Mouse (Mus musculus): ENCODE measurements around the gene Col4a4. TPM values are rescaled to one million over a fixed set of nuclear protein-coding genes. Genes with fewer than 3 reads are reported as not detected.

The Col4a4 gene
- 10 to 100 TPM in 1 of 2 experiments, 1 to 10 TPM in 1; 9.6 to 10.5 TPM for total RNA-seq (2021)

DNA sequence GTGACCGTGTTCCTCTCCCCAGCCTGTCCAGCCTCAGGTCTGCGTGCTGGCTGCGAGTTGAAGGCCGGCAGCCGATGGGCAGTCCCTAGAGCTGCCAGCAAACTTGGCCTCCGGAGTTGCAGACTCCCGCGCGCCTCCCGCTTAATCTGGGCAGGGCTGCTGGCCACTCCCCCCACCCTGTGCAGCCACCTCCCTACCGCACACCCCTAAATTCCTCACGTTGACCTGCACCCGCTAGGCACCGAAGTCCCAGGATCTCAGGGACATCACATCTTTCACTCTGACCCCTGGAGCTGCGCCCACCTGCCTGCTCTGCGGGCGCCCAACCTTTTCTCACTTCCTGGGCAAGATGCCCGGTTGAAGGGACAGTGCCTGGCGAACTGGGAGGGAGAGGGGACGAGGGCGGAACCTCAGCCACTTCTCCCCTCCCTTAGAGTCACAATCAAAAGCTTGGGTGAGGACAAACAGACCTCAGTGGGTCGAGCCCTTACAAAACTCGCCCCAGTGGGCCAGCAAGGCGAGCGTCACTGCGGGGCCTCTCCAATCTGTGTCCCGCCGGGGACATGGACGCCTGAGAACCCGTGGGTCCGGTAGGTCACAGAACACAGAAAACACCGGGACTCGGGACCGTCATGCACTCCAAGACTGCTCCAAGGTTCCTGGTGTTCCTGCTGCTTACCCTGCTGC is at the start of gene Col4a4, which contains the start of gene Col4a3:
Gene Col4a4, minus strand, starts transcription at position 137 of the 687 bp plus-strand sequence.
Gene Col4a3, plus strand, starts transcription at position 209 of the 687 bp plus-strand sequence.
- peak; percentile 35 for DNase-seq (ENCODE audit: low spot score)
- intact Hi-C loops (cut with DNase I) = no loop called here

DNA sequence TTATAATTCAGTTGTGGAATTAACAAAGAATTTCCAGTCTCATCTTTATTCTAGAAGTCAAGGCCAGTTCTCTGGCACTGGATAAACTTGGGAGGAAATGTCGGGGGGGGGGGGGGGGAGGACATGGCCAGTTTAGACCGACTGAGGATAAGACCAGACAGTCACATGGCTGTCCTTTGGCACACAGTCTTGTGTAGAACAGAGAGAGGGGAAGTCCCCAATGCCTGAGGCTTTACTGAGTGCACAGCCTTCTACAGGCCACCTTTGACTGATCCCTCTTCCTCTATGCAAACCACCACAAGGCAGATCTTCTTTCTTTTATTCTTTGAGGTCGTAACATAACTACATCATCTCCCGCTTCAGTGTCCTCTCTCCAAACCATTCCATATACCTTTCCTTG is 49.7 kb upstream of the Col4a4 start:
- DNase-seq (ENCODE audit: low spot score) = no peak
- intact Hi-C loops (cut with DNase I) = no loop called here

DNA sequence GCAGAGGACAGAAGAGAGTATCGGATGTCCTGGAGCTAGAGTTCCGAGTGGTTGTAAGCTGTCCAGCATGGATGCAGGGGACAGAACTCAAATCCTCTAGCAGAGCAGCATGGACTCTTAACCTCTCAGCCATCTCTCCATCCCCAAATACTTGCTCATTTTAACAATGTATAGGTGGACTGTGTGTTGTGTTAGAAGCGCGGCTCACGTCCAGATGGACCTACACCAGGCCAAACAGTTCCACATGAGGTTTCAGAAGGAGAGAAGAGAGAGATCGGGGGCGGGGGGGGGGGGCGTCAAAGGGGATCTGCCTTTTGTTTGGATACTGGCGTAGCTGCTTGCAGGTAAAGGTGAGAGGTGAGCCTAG is 48.6 kb upstream of the Col4a4 start:
- intact Hi-C loops (cut with DNase I) = no loop called here
- DNase-seq (ENCODE audit: low spot score) = no peak

DNA sequence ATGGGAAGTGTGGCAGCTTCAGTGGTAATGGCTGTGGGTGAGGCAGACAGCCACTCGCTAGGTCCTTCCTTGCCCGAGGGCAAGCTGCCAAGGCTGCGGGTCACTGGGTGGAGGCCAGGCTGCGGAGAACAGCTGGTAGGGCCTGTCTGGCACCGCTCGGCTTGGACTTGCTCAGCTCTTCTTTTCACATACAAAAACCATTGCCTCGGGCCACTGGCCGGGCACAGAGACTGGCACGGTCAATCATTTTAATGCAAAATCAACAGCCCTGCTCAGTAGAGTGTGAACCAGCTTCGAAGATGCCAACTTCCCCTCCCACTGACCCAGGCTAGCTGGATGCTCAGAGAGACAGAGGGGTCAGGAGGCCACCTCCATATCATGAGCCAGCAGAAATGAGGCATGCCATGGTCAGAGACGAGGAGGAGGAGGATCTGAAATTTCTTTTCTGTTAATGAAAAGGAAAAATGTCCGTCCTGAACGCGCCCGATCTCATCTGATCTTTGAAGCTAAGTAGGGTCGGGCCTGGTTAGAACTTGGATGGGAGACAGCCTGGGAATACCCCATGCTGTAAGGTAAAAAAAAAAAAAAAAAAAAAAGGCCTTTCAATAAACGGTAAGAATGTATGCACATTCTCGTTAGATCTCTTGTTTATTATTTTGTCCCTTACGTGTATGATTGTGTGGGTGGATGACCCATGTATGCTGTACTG is 48.0 kb upstream of the Col4a4 start:
- DNase-seq (ENCODE audit: low spot score) = peak; percentile 33
- intact Hi-C loops (cut with DNase I) = no loop called here

DNA sequence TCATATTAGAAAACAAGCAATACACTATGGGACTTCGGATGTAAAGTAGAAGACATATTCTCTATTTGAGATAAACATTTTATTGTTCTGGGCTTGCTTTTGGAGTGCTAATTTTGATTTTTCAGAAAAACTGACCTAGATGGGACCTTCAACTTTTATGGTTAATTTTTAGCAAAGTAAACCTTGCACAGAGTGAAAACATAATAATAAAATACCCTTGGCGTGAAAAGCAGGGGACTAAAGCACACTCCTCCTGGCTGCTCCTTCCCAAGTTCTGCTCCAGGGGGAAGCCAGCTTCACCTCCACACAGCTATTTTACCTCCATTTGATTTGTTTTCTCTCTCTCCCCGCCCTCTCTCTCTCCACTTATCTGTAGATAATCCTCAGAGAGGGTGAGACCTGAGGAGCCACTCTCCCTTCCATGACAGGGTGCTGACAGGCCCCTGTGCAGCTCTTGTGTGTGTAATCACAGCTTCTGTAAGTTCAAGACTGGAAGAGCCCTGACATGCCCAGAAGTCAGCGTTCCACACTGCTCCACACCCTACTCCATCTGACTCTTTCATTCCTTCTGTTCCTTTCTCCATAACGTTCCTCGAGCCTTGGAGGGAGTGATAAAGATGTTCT is 44.6 kb upstream of the Col4a4 start:
- DNase-seq (ENCODE audit: low spot score) = no peak
- intact Hi-C loops (cut with DNase I) = no loop called here

DNA sequence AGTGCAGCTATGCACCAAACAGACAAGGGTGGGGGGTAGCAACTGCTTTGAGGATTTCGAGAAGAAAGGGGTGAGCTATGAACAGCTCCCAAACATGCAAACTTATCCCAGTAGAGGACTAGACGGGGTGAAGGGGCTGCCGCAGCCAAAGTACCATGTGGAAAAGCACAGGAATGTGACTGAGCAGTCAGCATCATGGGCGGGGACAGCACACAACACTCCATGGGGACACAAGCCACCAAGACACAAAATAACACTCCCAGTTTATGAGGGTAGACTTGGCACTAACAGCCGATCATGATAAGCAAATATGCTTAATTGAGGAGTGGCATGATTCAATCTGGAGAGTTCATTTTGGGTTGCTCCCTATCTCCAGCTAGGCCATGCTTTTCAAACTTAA is 42.8 kb upstream of the Col4a4 start:
- DNase-seq (ENCODE audit: low spot score) = no peak
- intact Hi-C loops (cut with DNase I) = no loop called here

DNA sequence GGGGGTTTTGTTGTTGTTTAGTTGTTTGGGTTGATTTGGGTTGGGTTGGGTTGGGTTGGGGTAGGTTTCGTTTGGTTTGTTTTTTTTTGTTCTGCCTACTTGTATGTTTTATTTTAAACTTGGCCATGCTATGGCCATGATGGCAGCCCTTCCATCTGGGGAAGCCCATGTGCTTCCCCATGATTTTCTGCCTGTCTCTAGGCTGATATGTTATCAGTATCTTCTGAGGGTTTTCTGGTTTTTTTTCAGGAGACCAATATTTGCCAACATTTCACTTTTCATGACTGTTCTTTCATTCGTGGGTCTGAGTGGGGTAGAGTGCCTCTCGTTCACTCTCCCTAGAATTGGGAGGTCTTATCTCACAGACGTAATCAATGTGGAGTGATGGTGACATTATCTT is 41.0 kb upstream of the Col4a4 start:
- intact Hi-C loops (cut with DNase I) = no loop called here
- no peak for DNase-seq (ENCODE audit: low spot score)

DNA sequence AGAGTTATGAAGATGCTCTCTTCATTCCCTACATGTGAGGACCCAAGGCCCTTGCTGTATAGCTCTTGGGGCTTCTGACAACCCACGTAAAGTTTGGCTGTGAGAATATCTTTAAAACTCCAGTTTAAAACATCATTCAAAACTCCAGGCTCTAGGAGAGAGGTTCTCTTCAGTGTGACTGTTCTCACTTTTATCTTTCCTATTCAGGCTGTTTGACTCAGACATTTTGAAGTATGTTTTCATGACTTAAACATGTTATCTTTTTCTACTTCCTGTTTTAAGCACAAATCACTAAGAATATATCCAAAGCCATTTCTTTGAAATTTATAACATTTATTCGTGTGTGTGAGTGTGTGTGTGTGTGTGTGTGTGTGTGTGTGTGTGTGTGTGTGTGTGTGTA is 38.8 kb upstream of the Col4a4 start:
- DNase-seq (ENCODE audit: low spot score) = no peak
- intact Hi-C loops (cut with DNase I) = no loop called here

DNA sequence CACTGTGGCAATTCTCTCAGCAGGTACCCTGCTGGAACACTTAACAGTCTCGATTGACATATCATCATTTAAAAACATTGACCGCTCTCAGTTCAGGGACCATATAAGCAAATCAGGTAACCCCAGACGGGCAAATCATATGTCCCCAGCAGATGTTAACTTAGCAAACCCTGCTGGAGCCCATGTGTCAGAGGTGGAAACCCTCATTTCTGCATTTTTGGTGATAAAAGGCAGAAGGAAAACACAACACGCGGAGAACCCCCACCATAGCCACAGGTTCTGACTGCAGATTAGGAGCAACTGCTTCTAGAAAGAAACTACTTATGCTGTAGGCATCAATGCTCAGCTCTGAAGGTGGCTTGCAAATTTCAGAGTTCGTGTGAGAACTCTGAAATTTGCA is 38.3 kb upstream of the Col4a4 start:
- no peak for DNase-seq (ENCODE audit: low spot score)
- intact Hi-C loops (cut with DNase I) = no loop called here

DNA sequence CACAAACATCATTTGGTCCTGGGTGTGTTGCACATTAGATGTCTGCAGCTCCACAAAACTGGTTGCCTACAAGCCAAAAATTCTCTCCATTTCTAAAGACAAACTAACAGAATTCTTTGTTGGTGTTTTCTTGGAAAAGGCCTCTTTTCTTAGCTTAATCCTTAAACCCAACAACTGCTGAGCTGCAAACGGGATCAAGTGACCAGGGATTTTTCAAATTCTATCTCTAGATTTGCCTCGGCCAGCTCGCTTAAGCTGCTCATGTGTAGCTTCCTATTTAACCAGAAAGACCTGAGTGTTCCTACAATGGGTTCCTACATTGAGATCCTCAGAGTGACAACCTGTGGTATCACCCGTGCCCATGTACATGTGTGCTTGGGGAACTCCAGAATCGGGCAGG is 33.3 kb upstream of the Col4a4 start:
- DNase-seq (ENCODE audit: low spot score) = no peak
- intact Hi-C loops (cut with DNase I) = no loop called here

DNA sequence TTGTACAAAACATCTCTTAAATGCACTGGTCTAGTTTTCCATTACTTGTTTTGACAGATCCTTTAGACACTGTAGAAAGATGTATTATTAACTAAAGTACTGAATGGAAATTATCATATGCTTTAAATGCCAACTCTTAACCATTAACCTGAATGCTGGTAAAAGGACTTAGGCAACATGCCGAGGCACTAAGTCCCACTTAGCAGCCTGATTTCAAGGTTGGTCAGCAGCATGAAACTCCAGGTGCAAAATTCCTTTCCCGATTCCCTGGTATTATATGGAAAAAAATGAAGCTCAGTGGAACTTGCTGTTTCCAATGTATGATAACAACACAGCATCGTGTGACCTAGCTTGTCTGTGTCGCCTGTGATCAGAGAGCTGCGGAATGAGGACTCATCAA is 31.9 kb upstream of the Col4a4 start:
- DNase-seq (ENCODE audit: low spot score) = no peak
- intact Hi-C loops (cut with DNase I) = no loop called here

DNA sequence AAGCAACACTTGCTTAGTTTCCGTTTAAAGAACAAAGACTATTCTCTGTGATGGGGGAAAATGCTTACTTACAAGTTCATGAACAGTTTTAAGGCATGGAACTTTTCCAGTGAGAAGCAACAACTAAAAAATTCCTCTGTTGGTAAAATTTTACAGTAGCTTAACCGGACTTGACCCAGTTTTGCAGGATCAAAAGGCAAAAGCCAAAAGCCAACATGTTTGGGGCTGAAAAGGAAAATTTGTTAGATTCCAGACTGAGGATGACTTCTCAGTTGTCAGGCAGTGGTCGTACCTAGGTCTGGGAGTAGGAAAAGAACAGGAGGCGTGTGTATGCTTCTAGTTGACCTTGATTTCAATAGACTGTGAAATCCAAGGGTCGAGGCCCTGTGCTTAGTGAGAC is 31.4 kb upstream of the Col4a4 start:
- intact Hi-C loops (cut with DNase I) = no loop called here
- no peak for DNase-seq (ENCODE audit: low spot score)

DNA sequence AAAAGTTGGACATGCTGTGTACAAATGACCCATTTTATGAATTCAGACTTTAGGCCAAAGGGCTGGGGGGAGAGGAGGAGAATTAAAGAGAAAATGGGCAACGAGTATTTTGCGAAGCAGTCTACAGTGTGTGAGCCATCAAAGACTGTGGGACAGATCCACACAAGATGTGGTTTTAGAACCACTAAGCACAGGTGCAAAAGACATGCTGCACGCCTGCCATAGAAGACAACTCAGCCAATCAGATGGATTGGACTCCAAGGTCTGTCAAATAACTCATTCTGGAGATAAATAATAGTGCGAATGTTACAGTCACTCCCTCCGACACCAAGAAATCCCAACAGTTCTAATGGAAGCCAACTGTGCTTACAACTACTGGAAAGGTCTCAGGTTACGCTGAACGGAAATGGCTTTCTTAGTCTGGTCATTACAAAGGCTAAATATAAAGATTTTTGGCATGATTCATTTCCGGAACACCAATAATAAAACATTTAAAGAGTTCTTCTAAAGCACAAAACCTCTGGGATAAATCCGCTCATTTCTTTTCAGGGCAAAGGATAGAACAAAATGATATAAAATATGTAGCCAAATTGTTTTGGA is 25.5 kb upstream of the Col4a4 start:
- DNase-seq (ENCODE audit: low spot score) = no peak
- intact Hi-C loops (cut with DNase I) = no loop called here

DNA sequence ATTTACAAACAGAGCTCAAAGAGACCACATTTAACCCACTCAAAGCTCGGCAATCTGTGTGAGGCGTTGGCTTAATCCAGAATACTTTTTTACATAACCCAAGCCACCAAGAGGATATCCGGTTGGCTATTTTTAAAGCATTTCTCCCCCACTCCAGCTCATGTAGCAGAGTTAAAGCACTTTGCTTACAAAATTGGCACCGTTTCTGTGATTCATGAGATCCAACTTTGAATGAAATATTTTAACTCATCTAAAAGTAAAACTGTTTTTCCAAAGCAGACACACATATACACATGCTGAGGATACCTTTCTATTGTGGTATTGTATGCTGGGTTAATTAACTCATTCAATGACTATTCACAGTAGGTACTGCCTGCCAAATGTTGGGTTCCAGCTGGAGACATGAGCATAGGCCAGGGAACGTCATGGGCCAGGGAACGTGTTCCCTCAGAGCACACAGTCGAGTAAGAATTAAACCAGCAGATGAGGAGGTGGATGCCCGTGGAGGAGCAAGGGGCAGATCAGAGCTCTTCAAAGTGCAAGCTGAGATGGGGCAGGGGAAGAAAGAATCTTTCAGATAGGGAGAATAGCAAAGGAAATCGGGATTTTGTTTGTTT is 22.1 kb upstream of the Col4a4 start:
- intact Hi-C loops (cut with DNase I) = no loop called here
- DNase-seq (ENCODE audit: low spot score) = no peak

DNA sequence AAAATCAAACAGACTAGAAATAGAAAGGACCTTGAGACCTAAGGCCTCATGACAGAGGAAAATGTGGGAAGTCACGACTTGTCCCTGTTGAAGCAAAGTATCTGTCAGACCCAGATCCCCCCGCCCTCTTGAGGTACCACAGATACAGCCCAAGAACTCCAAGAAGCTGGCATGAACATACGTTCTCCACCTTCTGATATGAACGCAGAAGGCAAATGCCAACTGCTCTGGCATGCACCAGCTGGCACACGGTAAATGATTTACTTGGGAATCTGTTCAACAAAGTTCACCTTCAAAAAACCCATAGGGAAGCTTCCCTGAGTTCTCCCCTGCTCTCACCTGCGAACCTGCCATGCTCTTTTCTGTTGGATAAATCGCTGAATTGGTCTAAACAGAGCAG is 19.2 kb upstream of the Col4a4 start:
- intact Hi-C loops (cut with DNase I) = no loop called here
- no peak for DNase-seq (ENCODE audit: low spot score)

DNA sequence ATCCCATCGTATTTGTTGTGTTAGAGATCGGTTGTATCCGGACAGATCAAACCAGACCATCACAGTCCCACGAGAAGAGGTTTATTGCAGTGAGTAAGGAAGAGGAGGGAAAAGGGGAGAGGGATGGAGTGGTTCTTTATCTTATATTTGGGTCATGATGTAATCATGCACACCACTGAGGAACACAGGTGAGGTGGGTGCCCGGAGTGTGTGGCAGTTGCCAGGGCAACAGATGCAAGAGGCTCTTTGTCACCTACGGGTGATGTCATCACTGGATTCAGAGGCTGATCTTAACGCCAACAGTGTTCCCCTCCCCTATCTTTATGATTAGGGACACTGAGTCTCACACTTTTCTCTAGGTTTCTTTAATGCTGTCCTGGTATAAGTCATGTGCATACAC is 18.7 kb upstream of the Col4a4 start:
- intact Hi-C loops (cut with DNase I) = no loop called here
- DNase-seq (ENCODE audit: low spot score) = no peak

DNA sequence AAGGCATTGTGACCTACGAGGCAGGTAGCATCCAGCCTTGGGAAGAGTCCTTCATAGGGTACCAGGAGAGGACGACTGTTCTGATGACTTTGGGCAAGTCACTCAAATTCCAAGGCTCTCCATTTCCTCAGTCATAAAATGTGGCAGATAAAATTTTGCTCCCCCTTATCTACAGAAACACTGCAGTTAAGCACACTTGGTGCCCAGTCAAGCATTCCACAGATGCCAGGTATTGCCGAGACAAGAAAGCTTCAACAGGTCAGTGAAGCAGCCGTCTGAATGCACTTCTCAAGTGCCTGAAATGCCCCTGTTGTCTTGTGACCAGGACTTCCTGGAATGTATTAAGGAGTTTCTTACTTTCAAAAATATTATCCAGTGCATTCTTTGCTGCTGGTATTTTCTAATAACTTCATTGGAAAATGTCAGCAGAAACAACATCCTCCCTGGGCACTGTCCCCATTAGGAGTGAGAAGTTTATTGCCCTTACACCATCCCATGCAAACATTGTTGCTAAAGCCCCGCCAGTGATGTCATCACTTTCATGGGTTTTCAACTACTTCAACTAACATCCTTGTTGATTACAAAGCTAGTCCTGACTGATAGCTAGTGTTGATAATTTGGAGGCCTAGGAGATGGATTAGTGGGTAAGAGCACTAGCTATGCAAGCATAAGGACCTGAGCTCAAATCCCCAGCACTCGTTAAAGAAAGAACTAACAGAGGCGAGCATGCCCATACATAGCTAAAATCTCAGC is 16.7 kb upstream of the Col4a4 start:
- intact Hi-C loops (cut with DNase I) = no loop called here
- DNase-seq (ENCODE audit: low spot score) = no peak

DNA sequence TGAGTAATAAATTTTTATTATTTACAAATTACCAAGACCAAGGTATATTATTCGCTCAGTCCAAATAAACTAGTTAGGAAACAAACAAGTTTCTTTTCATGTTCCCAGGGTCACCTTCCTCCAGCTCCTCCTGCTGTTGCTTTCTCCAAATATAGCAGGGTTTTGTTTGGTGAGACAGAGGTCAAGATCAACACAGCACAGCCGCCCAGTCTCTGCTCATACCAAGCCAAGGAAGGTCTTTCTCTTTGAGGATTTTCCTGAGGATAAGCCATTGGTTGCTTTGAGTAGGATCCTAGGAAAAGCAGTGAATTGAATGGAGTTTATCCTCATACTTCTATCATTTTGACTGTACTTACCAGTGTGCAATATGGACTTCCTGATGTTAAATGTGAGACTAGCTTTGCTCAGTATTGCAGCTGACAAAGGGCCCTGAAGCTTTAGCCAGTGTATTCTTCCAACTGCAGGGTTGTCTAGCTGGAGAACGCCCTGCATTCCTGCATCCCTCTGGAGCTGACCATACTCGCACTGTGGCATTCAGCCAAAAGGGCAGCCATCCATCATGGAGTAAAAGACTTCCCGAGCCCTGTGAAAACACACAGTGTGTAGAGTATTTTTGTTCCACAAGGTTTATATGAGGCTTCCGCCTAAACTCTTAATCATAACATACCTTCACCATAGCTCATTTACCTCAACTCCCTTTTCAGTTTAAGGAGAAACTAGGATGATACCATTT is 10.4 kb upstream of the Col4a4 start:
- no peak for DNase-seq (ENCODE audit: low spot score)
- intact Hi-C loops (cut with DNase I) = no loop called here

DNA sequence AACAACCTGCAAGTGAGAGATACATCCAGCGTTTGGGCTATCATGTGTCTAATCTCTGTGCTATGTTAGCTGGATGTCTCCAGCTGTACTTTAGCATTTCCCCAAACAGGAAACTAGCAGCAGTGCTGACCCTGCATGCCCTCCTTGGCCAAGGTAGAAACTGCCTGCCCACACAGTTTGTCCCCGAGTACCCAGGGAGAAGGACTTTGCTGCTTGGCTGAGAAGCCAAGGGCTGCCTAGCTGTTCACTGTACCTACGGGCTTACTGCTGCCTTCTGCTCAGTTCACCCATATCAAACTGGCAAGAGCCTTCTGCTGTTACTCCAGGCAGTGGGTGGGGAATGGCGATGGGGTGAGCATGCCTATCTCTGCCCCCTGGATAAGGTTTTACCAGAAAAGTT is 3.6 kb upstream of the Col4a4 start:
- intact Hi-C loops (cut with DNase I) = no loop called here
- no peak for DNase-seq (ENCODE audit: low spot score)

Data from heart, postnatal 25 days (tissue).